Mouse (Mus musculus) intestine, postnatal 0 days (tissue): ENCODE results near the gene Dlg2. TPM values are rescaled to one million over a fixed set of nuclear protein-coding genes. Genes with fewer than 3 reads are reported as not detected.

Experiments used
- ATAC-seq: fragments of 200-750 bp; cut with Nextera tagmentation; 2 replicates; pipeline ENCODE4 v1.8.0; 2017; ENCODE audit warnings: mild to moderate bottlenecking, moderate TSS enrichment, moderate library complexity
- H3K27ac ChIP-seq: fragments of 300-500 bp; sonication (generic); 2 replicates; pipeline ENCODE4 v1.5.1; 2014; ENCODE audit warnings: mild to moderate bottlenecking, low read depth, low read length, moderate library complexity
- H3K27me3 ChIP-seq: fragments of 300-500 bp; sonication (generic); replicated peaks from 2 replicates; pipeline ENCODE4 v1.6.1; 2014; ENCODE audit warnings: low read length, mixed read lengths; ENCODE audit not compliant: control insufficient read depth, insufficient read depth
- H3K36me3 ChIP-seq: fragments of 300-500 bp; sonication (generic); 2 replicates; pipeline ENCODE4 v1.6.1; 2014; ENCODE audit warnings: mild to moderate bottlenecking, moderate library complexity; ENCODE audit not compliant: control insufficient read depth, insufficient read depth
- H3K4me1 ChIP-seq: fragments of 300-500 bp; sonication (generic); replicated peaks from 2 replicates; pipeline ENCODE4 v1.6.1; 2014; ENCODE audit warnings: antibody characterized with exemption, low read length, mixed read lengths; ENCODE audit not compliant: control insufficient read depth, insufficient read depth
- H3K4me2 ChIP-seq: fragments of 300-500 bp; sonication (generic); replicated peaks from 2 replicates; pipeline ENCODE4 v1.6.1; 2014; ENCODE audit warnings: low read depth, mild to moderate bottlenecking, moderate library complexity
- H3K4me3 ChIP-seq: fragments of 300-500 bp; sonication (generic); 2 replicates; pipeline ENCODE4 v1.5.1; 2014; ENCODE audit warnings: low read depth, low read length
- H3K9ac ChIP-seq: fragments of 300-500 bp; sonication (generic); 2 replicates; pipeline ENCODE4 v1.6.1; 2014; ENCODE audit warnings: mild to moderate bottlenecking, low read depth, low read length
- H3K9me3 ChIP-seq: fragments of 300-500 bp; sonication (generic); 2 replicates; pipeline ENCODE4 v1.6.1; 2016; ENCODE audit warnings: mixed run types; ENCODE audit not compliant: control insufficient read depth
- CTCF ChIP-seq: sonication (generic); IDR thresholded peaks from 2 replicates; pipeline ENCODE4 v1.5.1; 2016; ENCODE audit warnings: low read depth, mild to moderate bottlenecking, control low read depth, antibody characterized with exemption, moderate library complexity
- WGBS: fragments of 180-500 bp; shearing (Covaris S2); extraction: QIAGEN DNeasy Blood & Tissue Kit; methylation state at CpG from one replicate; pipeline ENCODE4 v1.1.7; 2014; 5-methylcytosine and 5-hydroxymethylcytosine counted together
- polyA plus RNA-seq: library from polyadenylated mRNA; unstranded; fragments of >200 nt; fragmentation: Nextera tagmentation; extraction: Ambion mirVana; gene quantifications from 2 replicates; pipeline ENCODE4 v1.2.1, GENCODE M21; 2015

The Dlg2 gene
- polyA plus RNA-seq, 1 experiment from 2014 or later: 1.1 TPM

- H3K36me3 ChIP-seq: no peaks in the 10 kb centered on the region
- no peak for ATAC-seq
- no peak overlapping the region for H3K4me3 ChIP-seq
- H3K4me2 ChIP-seq: no peak overlapping the region
- WGBS: 16% methylated on average over 2 of the region's 2 CpGs
- H3K27me3 ChIP-seq: no peaks in the 10 kb centered on the region
- no peak overlapping the region for H3K9ac ChIP-seq
- no peaks in the 10 kb centered on the region for H3K9me3 ChIP-seq
- H3K27ac ChIP-seq: no peak overlapping the region
- no peaks in the 10 kb centered on the region for H3K4me1 ChIP-seq
- TF ChIP-seq CTCF: no peak
Measured at GRCm38 (mm10) chr7:92327343-92327896, 1850.9 kb downstream of the Dlg2 start.

GRCm38 (mm10) chr7:92333220-92333898 is 1856.9 kb downstream of the Dlg2 start:
- TF ChIP-seq CTCF: no peak
- Histone ChIP-seq H3K4me3 (no peak overlapping the region), H3K27ac (no peak overlapping the region), H3K36me3 (no peaks in the 10 kb centered on the region), H3K4me2 (no peak overlapping the region), H3K4me1 (no peaks in the 10 kb centered on the region), H3K9ac (no peak overlapping the region), H3K9me3 (no peaks in the 10 kb centered on the region), H3K27me3 (no peaks in the 10 kb centered on the region)
- no peak for ATAC-seq
- 83% methylated on average over 5 of the region's 5 CpGs for WGBS

DNA sequence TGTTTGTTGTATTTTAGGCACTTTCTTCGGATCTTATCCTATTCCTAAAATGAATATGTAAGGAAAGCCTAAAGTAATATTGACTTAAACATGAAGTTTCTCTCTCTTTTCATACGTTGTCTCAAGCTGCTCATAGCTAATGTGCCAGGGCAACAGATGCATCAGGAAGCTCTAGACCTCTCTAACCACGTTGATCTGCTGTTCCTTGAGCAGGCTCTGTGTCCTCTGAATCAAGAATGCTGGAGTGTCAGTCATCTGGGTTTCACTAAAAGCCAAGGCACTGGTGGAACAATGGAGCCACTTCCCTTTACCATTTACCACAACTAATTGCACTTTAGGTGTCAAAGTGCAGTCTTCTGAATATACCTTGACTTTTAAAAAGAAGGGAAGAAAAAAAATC is 1880.1 kb downstream of the Dlg2 start:
- Histone ChIP-seq H3K4me3 (no peak overlapping the region), H3K9ac (no peak overlapping the region), H3K36me3 (no peaks in the 10 kb centered on the region), H3K4me1 (no peaks in the 10 kb centered on the region), H3K27ac (no peak overlapping the region), H3K27me3 (no peaks in the 10 kb centered on the region), H3K9me3 (no peaks in the 10 kb centered on the region), H3K4me2 (no peak overlapping the region)
- 64% methylated on average over 3 of the region's 3 CpGs for WGBS
- no peak for TF ChIP-seq CTCF
- ATAC-seq: no peak

DNA sequence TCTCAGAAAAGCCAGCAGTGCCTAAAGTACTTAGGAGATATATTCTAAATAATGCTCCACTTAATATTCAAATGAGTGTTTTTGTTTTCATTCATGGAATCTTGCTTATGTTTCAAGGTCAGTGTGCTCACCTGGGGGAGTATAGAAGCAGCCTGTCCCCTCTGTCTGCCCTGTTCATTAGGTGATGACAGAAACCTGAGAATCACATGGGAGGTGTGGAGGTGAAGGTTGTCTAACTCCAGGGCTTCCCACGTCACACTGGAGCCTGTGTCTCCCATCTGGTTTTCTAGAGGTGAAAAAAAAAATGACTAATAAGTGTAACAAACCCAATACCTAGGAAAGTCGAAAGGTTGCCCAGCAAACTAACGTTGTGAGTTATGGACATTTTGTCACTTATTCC is 1886.9 kb downstream of the Dlg2 start:
- no peak for ATAC-seq
- 84% methylated on average over 3 of the region's 3 CpGs for WGBS
- Histone ChIP-seq H3K9ac (no peak overlapping the region), H3K27me3 (no peaks in the 10 kb centered on the region), H3K36me3 (no peaks in the 10 kb centered on the region), H3K9me3 (no peaks in the 10 kb centered on the region), H3K27ac (no peak overlapping the region), H3K4me1 (no peaks in the 10 kb centered on the region), H3K4me2 (no peak overlapping the region), H3K4me3 (no peak overlapping the region)
- TF ChIP-seq CTCF: no peak

DNA sequence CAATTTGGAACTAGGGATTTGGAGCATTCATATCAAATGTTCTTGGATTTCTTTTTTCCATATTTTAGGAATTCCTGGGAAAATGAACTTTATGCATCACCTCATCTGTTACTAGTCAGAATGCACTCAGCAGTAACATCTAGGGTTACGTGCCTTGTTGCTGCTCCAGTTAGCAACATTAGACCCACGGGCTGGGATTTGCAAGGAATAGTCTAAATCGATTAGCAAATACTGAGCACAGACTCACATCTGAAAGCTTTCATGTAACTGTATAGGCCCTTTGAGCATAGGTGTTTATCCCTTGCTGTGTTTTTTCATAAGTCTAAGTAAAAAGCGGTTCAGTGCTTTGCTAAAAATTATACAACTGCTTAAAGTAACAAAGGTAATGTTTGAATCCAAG is 1887.3 kb downstream of the Dlg2 start:
- WGBS: 89% methylated on average over 4 of the region's 4 CpGs
- H3K36me3 ChIP-seq: no peaks in the 10 kb centered on the region
- no peaks in the 10 kb centered on the region for H3K27me3 ChIP-seq
- no peak overlapping the region for H3K9ac ChIP-seq
- no peak overlapping the region for H3K4me3 ChIP-seq
- no peaks in the 10 kb centered on the region for H3K9me3 ChIP-seq
- H3K27ac ChIP-seq: no peak overlapping the region
- H3K4me1 ChIP-seq: no peaks in the 10 kb centered on the region
- no peak overlapping the region for H3K4me2 ChIP-seq
- TF ChIP-seq CTCF: no peak
- ATAC-seq: no peak

DNA sequence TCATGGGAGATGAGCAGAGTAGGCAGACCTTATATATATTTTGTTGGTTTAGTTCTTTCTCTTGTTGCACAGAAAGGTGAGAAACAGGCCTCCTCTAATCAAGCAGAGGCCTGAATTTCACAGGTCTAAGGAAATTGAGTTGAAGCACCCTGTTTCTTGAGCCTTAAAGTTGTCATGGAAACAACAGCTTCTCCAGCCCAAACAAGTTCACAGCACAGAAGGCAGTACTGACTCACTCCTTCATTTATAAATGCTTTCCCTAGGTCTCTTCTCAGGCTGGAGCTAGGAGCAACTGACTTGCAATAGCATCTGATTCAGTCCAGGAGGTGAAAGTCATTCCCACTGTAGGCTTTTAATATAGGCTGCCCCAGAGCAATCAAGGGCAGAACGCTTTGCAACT is 1890.6 kb downstream of the Dlg2 start:
- H3K9ac ChIP-seq: no peak overlapping the region
- TF ChIP-seq CTCF: no peak
- no peaks in the 10 kb centered on the region for H3K9me3 ChIP-seq
- WGBS: 93% methylated on average over 1 of the region's 1 CpGs
- H3K4me3 ChIP-seq: no peak overlapping the region
- H3K4me1 ChIP-seq: no peaks in the 10 kb centered on the region
- no peak overlapping the region for H3K4me2 ChIP-seq
- H3K27ac ChIP-seq: no peak overlapping the region
- no peak for ATAC-seq
- H3K36me3 ChIP-seq: no peaks in the 10 kb centered on the region
- H3K27me3 ChIP-seq: no peaks in the 10 kb centered on the region

DNA sequence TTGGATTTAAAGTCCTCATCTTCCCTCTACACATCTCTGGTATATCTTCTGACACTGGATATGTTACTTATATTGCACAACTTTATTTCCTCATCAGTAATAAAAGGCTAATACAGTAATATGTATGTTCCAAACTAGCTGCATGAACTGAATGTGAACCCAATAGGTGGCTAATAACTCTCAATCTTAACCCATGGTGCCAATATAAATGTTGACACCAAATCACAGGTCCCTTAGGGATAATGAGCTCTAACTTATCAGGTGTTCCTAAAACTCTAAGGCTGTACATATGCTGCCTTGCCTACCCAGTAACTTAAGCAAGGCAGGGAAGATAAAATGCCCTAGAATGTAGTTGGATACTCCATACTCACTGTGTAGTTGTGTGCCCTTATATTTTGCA is 1894.0 kb downstream of the Dlg2 start:
- Histone ChIP-seq H3K27ac (no peak overlapping the region), H3K9me3 (no peaks in the 10 kb centered on the region), H3K4me1 (no peaks in the 10 kb centered on the region), H3K36me3 (no peaks in the 10 kb centered on the region), H3K27me3 (no peaks in the 10 kb centered on the region), H3K9ac (no peak overlapping the region), H3K4me2 (no peak overlapping the region), H3K4me3 (no peak overlapping the region)
- no peak for ATAC-seq
- TF ChIP-seq CTCF: no peak
